Mouse (Mus musculus) MEL (cell line): ENCODE results near the gene Cyb5b. TPM values are rescaled to one million over a fixed set of nuclear protein-coding genes. Genes with fewer than 3 reads are reported as not detected.

Source experiments
- DNase-seq: peaks from one replicate; pipeline ENCODE4 v3.0.0; 2011; ENCODE audit warnings: low read depth, low spot score
- H3K27ac ChIP-seq: 2 replicates; pipeline ENCODE4 v1.5.1; 2012; ENCODE audit warnings: low read depth, mild to moderate bottlenecking, control low read depth, low read length, moderate library complexity; ENCODE audit not compliant: control insufficient read depth
- H3K27me3 ChIP-seq, 2 experiments: fragments of 150-350 bp in 1 of 2; sonication (generic) in 1 of 2; 2 replicates each; pipeline ENCODE4 v1.6.1; 2012; ENCODE audit warnings: low read length in 2 of 2, mild to moderate bottlenecking in 2 of 2, improper control_type of control experiment in 1 of 2, moderate library complexity in 1 of 2; ENCODE audit not compliant: insufficient read depth in 2 of 2, control insufficient read depth in 1 of 2
- H3K36me3 ChIP-seq, 2 experiments: 2 replicates each; pipeline ENCODE4 v1.6.1; 2012 to 2014; ENCODE audit warnings: low read length in 2 of 2, improper control_type of control experiment in 1 of 2, inconsistent platforms in 1 of 2, mild to moderate bottlenecking in 1 of 2; ENCODE audit not compliant: insufficient read depth in 2 of 2, control insufficient read depth in 1 of 2
- H3K4me1 ChIP-seq, 2 experiments: fragments of 150-350 bp in 1 of 2; sonication (generic) in 1 of 2; 2 replicates each; pipeline ENCODE4 v1.6.1; 2012; ENCODE audit warnings: low read length in 2 of 2, improper control_type of control experiment in 1 of 2, mild to moderate bottlenecking in 1 of 2; ENCODE audit not compliant: insufficient read depth in 2 of 2, control insufficient read depth in 1 of 2
- H3K4me3 ChIP-seq, 2 experiments: fragments of 150-350 bp in 1 of 2; sonication (generic) in 1 of 2; 2 replicates each; pipeline ENCODE4 v1.5.1; 2012; ENCODE audit warnings: low read depth in 2 of 2, low read length in 2 of 2, mild to moderate bottlenecking in 2 of 2, moderate library complexity in 2 of 2, control low read depth in 1 of 2, improper control_type of control experiment in 1 of 2; ENCODE audit not compliant: control insufficient read depth in 1 of 2, insufficient read depth in 1 of 2
- H3K79me2 ChIP-seq: 2 replicates; pipeline ENCODE4 v1.6.1; 2012; ENCODE audit warnings: mild to moderate bottlenecking, low read length, moderate library complexity; ENCODE audit not compliant: control insufficient read depth, poor library complexity, insufficient read depth
- H3K9ac ChIP-seq: 2 replicates; pipeline ENCODE4 v1.6.1; 2012; ENCODE audit warnings: low read depth, mild to moderate bottlenecking, control low read depth, low read length, moderate library complexity; ENCODE audit not compliant: control insufficient read depth, poor library complexity, severe bottlenecking
- H3K9me3 ChIP-seq: fragments of 150-350 bp; sonication (generic); replicated peaks from 2 replicates; pipeline ENCODE4 v1.6.1; 2012; ENCODE audit warnings: mild to moderate bottlenecking, low read length, improper control_type of control experiment, moderate library complexity; ENCODE audit not compliant: insufficient read depth
- CHD2 ChIP-seq: IDR thresholded peaks from 2 replicates; pipeline ENCODE4 v1.6.1; 2011; ENCODE audit warnings: low read length, improper control_type of control experiment
- E2F4 ChIP-seq: IDR thresholded peaks from 2 replicates; pipeline ENCODE4 v1.6.1; 2011; ENCODE audit warnings: low read depth, low read length, improper control_type of control experiment, borderline replicate concordance
- ELF1 ChIP-seq: IDR thresholded peaks from 2 replicates; pipeline ENCODE4 v1.6.1; 2014; ENCODE audit warnings: low read depth, mild to moderate bottlenecking, inconsistent platforms, low read length, improper control_type of control experiment, moderate library complexity
- GABPA ChIP-seq: IDR thresholded peaks from 2 replicates; pipeline ENCODE4 v1.6.1; 2012; ENCODE audit warnings: low read depth, mild to moderate bottlenecking, inconsistent platforms, low read length, improper control_type of control experiment, moderate library complexity
- GATA1 ChIP-seq: IDR thresholded peaks from 2 replicates; pipeline ENCODE4 v1.6.1; 2011; ENCODE audit warnings: low read depth, low read length, improper control_type of control experiment
- HCFC1 ChIP-seq: IDR thresholded peaks from 2 replicates; pipeline ENCODE4 v1.6.1; 2012; ENCODE audit warnings: low read depth, mild to moderate bottlenecking, inconsistent platforms, low read length, improper control_type of control experiment, moderate library complexity
- JUND ChIP-seq: IDR thresholded peaks from 2 replicates; pipeline ENCODE4 v1.6.1; 2011; ENCODE audit warnings: low read depth, mild to moderate bottlenecking, improper control_type of control experiment, low read length
- MAFK ChIP-seq: IDR thresholded peaks from 2 replicates; pipeline ENCODE4 v1.6.1; 2011; ENCODE audit warnings: low read depth, mild to moderate bottlenecking, low read length, improper control_type of control experiment, borderline replicate concordance
- MXI1 ChIP-seq: IDR thresholded peaks from 2 replicates; pipeline ENCODE4 v1.6.1; 2011; ENCODE audit warnings: mild to moderate bottlenecking, low read depth, low read length, improper control_type of control experiment
- MYC ChIP-seq: IDR thresholded peaks from 2 replicates; pipeline ENCODE4 v1.6.1; 2011; ENCODE audit warnings: low read depth, mild to moderate bottlenecking, low read length, improper control_type of control experiment, moderate library complexity
- POLR2AphosphoS2 ChIP-seq: IDR thresholded peaks from 2 replicates; pipeline ENCODE4 v1.6.1; 2011; ENCODE audit warnings: low read length, improper control_type of control experiment
- RAD21 ChIP-seq: IDR thresholded peaks from 2 replicates; pipeline ENCODE4 v1.6.1; 2011; ENCODE audit warnings: mild to moderate bottlenecking, low read depth, low read length, improper control_type of control experiment
- SMC3 ChIP-seq: IDR thresholded peaks from 2 replicates; pipeline ENCODE4 v1.6.1; 2011; ENCODE audit warnings: low read depth, low read length, improper control_type of control experiment
- TAL1 ChIP-seq: IDR thresholded peaks from 2 replicates; pipeline ENCODE4 v1.6.1; 2012; ENCODE audit warnings: mild to moderate bottlenecking, inconsistent platforms, low read length, moderate library complexity, mixed read lengths
- TBP ChIP-seq: IDR thresholded peaks from 2 replicates; pipeline ENCODE4 v1.8.0; 2011; ENCODE audit warnings: low read depth, low read length, improper control_type of control experiment
- TCF12 ChIP-seq: IDR thresholded peaks from 2 replicates; pipeline ENCODE4 v1.6.1; 2014; ENCODE audit warnings: low read depth, mild to moderate bottlenecking, inconsistent platforms, low read length, improper control_type of control experiment, moderate library complexity
- UBTF ChIP-seq: IDR thresholded peaks from 2 replicates; pipeline ENCODE4 v1.6.1; 2012; ENCODE audit warnings: low read depth, mild to moderate bottlenecking, inconsistent platforms, low read length, improper control_type of control experiment, moderate library complexity, borderline replicate concordance; ENCODE audit not compliant: insufficient read depth
- USF1 ChIP-seq: IDR thresholded peaks from 2 replicates; pipeline ENCODE4 v1.6.1; 2014; ENCODE audit warnings: low read depth, mild to moderate bottlenecking, inconsistent platforms, low read length, improper control_type of control experiment, moderate library complexity
- USF2 ChIP-seq, 2 experiments: IDR thresholded peaks; 2 replicates each; pipeline ENCODE4 v1.6.1; 2011 to 2012; ENCODE audit warnings: improper control_type of control experiment in 2 of 2, low read length in 2 of 2, borderline replicate concordance in 1 of 2, inconsistent platforms in 1 of 2, low read depth in 1 of 2, mild to moderate bottlenecking in 1 of 2; ENCODE audit not compliant: insufficient read depth in 1 of 2
- ZKSCAN1 ChIP-seq: IDR thresholded peaks from 2 replicates; pipeline ENCODE4 v1.6.1; 2012; ENCODE audit warnings: low read depth, mild to moderate bottlenecking, inconsistent platforms, low read length, improper control_type of control experiment, moderate library complexity
- ZNF384 ChIP-seq: IDR thresholded peaks from 2 replicates; pipeline ENCODE4 v1.6.1; 2012; ENCODE audit warnings: low read depth, mild to moderate bottlenecking, inconsistent platforms, low read length, improper control_type of control experiment
- polyA plus RNA-seq, 2 experiments: library from polyadenylated mRNA; stranded (reverse) in 1 of 2; unstranded in 1 of 2; fragments of >175 nt in 1 of 2; fragments of >200 nt in 1 of 2; gene quantifications; 2 replicates each; pipeline versions ENCODE4 v1.2.1 to v1.2.4; 2012; ENCODE audit warnings: low replicate concordance in 2 of 2, low read depth in 1 of 2; ENCODE audit not compliant: insufficient read length in 2 of 2, insufficient read depth in 1 of 2, missing spikeins in 1 of 2
- total RNA-seq: library from RNA; depleted of rRNA; stranded (reverse); fragments of 300-350 nt; gene quantifications from 2 replicates; pipeline ENCODE4 v1.2.3, GENCODE M21; 2012

The Cyb5b gene
- total and polyA plus RNA-seq, 3 experiments = 67.9 to 79.1 (median 69.4) TPM

DNA sequence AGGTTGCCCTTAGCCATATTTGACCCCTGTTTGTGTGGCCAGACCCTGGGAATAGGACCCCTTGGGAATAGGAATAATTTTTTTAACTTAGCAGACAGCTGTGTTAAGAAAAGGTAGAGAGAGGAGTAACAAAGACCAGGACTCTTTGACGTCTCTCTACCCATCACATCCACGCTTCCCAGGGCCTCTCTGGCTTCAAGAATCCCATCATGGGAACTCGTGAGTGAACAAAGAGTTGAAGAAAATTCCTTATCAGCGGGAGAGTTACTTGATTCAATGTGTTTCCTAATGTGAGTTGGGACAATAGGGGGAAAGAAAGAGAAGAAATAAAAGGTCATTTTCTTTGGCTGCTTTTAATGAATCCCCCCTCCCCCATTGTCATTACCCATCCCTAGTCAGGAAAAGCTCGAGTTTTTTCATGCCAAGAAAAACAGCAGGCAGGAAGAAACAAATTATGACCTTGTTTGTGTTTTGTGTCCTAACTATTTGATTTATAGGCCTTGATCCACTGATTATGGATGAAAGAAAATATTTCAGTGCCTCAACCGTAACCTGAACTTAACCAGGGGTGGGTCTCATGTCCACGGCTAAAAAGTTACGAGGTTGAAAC is 14.3 kb upstream of the Cyb5b start:
- Histone ChIP-seq H3K36me3 (peaks cover 0 to 6% of the 10 kb centered on the region in 2 experiments; a peak in 1 of 4 replicates), H3K27me3 (no peaks in the 10 kb centered on the region; a peak in 1 of 4 replicates), H3K79me2 (no peaks in the 10 kb centered on the region), H3K9ac (no peak overlapping the region), H3K27ac (no peak overlapping the region), H3K4me3 (no peak overlapping the region), H3K4me1 (peaks cover 4 to 6% of the 10 kb centered on the region in 2 experiments; a peak in 3 of 4 replicates), H3K9me3 (no peaks in the 10 kb centered on the region)
- DNase-seq = no peak
- TF ChIP-seq CHD2 (no peak), POLR2AphosphoS2 (no peak), MAFK (no peak), TBP (no peak), GATA1 (no peak), USF1 (no peak), MYC (no peak), ELF1 (no peak), TAL1 (no peak), ZKSCAN1 (no peak), MXI1 (no peak), RAD21 (no peak), TCF12 (no peak), HCFC1 (no peak), JUND (no peak), SMC3 (no peak), USF2 (IDR thresholded peaks at IDR 0.05; ENCODE audit: borderline replicate concordance in 1 of 2, insufficient read depth in 1 of 2, low read depth in 1 of 2, low read length in 2 of 2) (no peak), UBTF (no peak), GABPA (no peak)

DNA sequence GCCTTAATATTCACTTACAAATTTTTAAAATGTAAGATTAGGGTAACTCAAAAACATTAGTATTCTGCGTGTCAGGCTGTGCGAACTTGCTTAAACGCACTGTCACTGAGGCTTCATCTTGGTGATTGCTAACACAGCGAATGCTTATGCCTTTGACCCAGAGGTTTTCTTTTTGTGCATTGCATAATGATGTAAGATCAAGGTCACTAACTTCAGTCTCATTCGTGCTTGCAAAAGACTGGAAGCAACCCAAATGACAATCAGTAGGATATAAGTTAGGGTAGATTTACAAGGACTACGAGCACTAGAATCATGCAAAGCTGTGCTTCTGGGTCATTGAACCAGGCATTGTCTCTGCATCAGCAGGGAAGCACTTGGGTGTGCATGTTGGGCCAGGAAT is 12.8 kb upstream of the Cyb5b start:
- Histone ChIP-seq H3K27me3 (no peaks in the 10 kb centered on the region), H3K9ac (no peak overlapping the region), H3K27ac (no peak overlapping the region), H3K79me2 (no peaks in the 10 kb centered on the region), H3K4me1 (peaks cover 4 to 6% of the 10 kb centered on the region in 2 experiments; a peak in 3 of 4 replicates), H3K9me3 (no peaks in the 10 kb centered on the region), H3K36me3 (peaks cover 0 to 6% of the 10 kb centered on the region in 2 experiments; a peak in 1 of 4 replicates), H3K4me3 (no peak overlapping the region)
- no peak for DNase-seq
- TF ChIP-seq ZKSCAN1 (no peak), CHD2 (no peak), ZNF384 (no peak), E2F4 (no peak)
- TF ChIP-seq, all 39 proteins: peak for 0
